Mouse (Mus musculus): ENCODE results near the gene Nlk.
"Not testable (repeated sequence)": the region's sequence is repeated elsewhere in the genome, so short reads cannot be mapped to it uniquely, and the experiment has no call there.

Gene Nlk

DNA sequence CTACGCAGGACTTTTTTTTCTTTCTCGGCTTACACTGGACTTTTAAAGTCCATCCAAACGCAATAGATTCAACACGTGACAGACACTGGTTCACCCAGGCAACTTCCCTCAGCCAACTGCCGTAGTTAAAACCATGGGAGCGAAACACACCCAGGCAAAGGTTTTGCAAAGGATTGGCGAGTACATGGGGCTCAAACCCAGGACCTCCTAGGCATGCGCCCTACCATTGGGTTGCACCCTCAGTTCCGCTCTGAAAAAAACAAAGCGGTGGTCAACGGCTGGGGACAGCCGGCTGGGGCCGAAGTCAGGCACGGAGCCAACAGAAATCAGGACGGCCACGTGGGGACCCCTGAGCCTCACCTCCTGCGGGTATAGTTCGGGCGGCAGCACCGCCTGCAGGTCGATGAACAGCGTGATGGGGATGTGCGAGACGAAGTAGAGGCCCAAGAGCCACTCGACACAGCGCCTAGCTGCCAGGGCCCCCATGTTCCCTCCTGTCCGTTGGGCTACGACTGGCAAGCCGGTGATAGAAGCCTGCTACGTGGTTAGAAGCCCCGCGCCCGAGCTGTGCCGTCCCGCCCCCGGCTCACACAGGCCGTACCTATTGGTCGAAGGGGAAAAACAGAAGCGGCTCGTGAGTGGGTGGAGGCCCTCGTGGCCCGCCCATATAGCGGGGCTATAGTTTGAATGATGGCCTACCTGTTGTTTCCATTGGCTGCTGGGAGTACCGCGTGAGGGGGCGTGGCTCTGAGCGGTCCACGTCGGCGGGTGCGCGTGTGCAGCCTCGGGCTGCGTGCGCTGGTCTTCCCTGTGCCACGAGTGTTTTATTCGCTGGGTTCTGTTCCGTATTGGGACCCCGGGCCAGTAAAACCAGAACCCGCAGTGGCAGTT is 146.8 kb downstream of the Nlk start, which contains the start of gene Tmem97:
TSS of gene Tmem97 (minus strand) at position 610 of the 891 bp plus-strand sequence.
- DNase-seq (ENCODE audit: extremely low read depth, insufficient read length, low spot score): peak; percentile 97

DNA sequence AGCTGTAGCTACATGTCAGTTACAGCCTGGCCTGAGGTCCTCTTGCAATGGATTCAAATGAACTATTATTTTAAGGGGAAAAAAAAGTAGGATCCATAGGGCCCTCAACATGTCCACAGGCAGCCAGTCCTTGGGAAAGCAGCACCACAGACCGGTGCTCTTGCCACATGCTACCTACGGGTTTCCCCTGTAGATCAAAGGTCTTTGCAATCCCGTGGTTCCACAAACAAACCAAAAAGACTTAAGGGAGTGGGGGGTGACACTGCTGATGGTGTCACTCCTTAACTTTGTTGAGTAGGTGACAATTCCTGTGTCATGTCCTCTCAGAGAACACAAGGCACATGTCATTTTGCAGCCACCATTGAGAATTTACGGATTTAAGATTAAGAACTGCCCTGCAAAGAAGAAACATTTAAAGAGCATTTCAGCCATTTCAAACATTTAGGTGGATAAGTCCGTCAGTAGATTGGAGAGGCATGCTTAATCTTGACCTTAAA is 147.6 kb downstream of the Nlk start:
- DNase-seq (ENCODE audit: extremely low read depth, insufficient read length, low spot score): no peak

DNA sequence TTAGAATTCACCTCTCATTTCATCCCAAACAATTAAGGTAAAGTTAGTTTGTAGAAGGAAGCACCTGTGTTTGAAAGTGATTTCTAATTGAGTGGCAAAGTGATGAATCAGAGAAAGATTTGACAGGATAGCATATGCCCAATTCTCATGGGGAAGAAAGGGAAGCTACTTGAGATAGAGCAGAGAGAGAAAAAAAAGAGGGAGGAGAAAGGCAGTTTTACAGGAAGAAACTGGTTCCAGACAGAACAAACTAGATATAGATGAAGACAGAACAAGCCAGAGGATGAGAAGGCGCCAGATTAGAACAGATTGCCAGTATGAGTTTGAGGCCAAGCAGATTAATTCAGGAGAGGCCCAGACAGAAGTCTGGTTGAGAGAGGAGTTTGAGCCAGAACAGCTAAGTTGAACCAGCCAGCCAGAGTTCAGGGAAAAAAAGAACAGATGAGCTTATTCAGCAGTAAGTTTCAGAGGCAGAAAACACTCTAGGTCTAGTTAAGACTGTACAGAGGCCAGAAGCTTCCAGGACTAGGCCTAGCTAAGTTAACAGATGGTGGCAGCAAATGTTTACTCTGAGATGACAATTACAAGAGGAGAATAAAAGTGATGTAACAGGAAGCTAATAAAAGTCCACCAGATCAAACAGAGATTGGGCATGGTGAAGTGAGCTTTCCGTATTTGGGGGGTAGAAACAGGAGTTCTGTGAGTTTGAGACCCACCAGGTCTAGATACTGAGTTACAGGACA is 149.3 kb downstream of the Nlk start:
- no peak for DNase-seq (ENCODE audit: extremely low read depth, insufficient read length, low spot score)

DNA sequence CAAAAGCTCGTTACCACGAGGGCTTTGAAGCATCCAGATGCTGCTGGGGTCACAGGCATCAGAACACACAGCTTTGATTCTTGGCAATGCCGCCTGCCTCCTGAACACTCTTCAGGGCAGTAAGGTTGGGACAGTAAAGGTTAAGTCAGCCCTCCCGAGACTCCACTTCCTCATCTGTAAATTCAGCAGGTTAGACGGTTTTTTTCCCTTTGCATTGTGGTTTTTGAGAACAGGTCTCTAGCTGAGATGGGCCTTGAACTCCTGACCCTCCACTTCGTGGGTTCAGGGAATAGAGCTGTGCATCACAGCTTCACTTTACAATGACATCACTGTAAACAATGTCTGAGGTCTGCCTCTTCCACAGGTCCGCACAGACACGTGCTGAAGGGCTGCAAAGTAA is 152.0 kb downstream of the Nlk start:
- DNase-seq (ENCODE audit: extremely low read depth, insufficient read length, low spot score): no peak

DNA sequence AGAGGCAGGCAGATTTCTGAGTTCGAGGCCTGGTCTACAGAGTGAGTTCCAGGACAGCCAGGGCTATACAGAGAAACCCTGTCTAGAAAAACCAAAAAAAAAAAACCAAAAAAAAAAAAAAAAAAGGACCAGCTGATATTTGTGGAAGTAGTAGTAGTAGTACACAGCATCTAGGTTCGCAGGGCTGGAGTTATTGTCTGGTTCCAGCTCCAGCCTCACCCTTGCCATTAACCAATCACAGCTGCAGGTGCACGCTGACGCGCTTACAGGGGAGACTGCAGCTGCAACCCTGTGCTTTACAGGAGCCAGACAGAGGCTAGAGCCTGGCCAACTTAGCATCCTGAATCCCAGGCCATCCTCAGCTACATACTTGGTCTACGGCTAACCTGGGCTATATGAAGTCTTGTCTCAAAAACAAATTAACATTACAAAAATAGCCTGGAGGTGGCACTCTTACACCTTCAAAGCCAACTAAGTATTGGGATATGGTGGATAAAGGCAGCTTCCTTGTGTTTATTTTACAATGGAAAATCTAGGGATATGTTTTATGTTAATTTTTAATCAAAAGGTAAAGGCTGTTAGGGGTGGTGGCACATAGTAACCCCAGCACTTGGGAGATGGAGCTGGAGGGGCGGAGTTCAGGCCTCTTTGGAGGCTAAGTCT is 152.6 kb downstream of the Nlk start:
- no peak for DNase-seq (ENCODE audit: extremely low read depth, insufficient read length, low spot score)

DNA sequence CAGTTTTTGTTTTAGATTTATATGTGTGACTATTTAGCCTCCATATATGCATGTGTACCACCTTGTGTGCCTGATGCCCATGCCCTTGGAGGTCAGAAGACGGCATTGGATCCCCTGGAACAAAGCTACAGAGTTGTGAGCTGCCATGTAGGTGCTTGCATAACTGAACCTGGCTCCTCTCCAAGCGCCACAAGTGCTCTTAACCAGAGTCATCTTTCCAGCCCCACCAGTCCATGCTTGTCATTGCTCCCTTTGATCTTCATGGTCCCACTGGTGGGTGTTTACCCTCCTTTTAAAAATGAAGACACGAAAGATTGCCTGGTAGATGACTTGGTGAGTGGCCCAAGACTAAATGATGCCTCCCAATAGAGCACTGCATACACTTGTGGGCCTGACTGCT is 156.8 kb downstream of the Nlk start:
- no peak for DNase-seq (ENCODE audit: extremely low read depth, insufficient read length, low spot score)

DNA sequence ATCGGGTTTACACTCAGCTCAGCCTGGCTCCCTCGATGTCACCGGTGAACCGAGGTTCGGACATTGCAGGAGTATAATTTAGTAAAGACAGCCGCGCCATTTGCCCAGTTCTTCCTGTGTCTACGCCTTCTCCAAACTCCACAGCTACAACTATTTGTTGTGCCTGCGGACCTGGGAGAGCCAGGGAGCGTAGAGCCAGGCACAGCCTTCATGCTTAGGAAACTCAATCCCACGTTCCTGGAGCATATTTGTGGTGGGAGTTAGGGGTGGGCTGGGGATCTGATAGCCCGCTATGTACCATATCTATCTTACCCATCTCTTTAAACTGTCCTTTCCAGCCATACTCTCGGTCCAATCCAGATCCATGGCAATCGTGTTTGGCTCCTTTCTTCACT is 160.5 kb downstream of the Nlk start:
- no peak for DNase-seq (ENCODE audit: extremely low read depth, insufficient read length, low spot score)

DNA sequence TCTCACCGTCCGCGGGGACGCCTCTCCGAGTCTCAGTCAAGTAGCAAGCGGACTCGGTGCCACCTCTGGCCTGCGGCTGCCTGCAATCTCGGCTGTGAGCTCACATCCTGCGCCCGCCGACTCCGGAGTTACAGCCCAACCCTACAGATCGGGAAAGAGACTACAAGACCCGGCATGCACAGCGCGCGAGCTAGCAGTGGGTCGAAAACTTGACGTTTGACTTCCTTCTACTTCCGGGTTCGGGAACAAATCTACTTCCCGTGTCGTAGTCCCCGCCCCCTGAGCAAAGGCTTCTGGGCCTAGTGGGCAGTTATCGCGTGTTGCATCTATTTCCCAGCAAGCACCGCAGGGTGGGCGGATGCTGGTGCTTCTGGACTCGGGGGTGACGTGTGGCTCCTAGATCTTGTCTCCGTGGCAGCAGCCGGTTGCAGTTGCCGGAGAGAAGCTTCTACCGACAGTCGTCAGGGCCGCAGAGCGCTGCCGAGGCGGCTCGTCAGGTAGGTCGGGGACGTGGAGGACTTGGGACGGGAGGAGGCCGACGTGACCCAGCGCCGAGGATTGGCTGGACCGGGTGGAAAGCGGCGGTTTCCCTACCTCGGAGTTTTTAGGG is 161.0 kb downstream of the Nlk start, which contains the start of the genes Tnfaip1 and Ift20:
TSS of gene Tnfaip1 (minus strand) at position 253 of the 610 bp plus-strand sequence.
TSS of gene Ift20 (plus strand) at position 282 of the 610 bp plus-strand sequence.
- peak; percentile 93 for DNase-seq (ENCODE audit: extremely low read depth, insufficient read length, low spot score)

DNA sequence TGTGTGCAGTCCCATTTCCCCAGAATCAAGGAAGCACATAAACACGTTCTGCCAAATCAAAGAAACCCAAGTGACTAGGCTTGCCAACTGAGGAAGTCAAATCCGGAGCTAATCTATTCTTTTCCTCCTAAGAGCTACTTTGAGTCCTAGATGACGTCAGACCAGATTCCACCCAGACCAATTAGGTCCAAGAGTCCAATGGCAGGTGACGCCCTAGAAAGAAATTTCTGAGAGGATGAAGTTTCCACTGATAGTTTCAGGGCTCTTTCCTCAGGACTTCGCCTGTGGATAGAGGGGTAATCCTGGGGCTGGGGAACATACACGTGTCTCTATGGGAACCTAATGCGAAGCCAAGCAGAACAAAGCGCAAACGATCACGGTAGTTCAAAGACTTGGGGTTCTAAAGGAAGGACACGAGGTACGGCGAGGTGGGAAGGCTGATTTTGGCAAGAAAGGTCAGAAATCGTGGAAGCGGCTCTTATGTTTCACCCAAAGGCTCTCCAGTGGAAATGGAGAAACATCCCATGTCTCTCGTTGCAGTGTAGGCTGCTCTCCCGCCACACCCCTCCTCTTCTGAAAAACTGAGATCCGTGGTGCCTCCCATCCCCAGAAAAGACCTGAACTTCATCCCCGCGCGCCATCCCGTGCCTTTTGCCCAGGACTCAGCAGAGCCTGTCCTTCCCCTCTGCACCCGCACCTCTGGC is 161.6 kb downstream of the Nlk start:
- peak; percentile 55 for DNase-seq (ENCODE audit: extremely low read depth, insufficient read length, low spot score)

DNA sequence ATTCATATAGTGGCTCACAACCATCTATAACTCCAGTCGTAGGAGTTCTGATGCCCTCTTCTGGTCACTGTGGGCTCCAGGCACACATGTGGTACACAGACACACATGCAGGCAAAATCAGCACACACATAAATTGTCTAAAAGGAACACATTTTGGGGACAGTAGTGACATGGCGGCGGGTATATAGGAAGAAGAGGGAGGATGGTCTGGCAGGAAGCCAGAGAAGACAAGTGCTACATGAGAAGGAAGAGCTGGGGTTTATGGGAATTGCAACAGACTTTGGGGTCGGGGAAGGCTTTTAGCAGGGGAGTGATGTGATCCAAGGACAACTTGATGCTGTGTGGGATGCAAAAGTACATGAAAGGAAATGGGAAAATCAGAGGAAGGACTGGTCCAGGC is 162.7 kb downstream of the Nlk start:
- no peak for DNase-seq (ENCODE audit: extremely low read depth, insufficient read length, low spot score)

DNA sequence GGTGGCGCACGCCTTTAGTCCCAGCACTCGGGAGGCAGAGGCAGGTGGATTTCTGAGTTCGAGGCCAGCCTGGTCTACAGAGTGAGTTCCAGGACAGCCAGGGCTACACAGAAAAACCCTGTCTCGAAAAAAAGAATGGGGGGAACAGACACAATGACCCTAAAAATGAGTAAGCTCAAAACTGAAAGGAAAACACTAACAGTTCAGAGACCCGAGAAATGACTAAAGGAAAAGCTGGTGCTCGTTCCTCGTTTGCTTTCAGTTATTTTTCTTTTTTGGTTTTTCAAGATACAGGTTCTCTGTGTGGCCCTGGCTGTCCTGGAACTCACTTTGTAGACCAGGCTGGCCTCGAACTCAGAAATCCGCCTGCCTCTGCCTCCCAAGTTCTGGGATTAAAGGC is 165.7 kb downstream of the Nlk start:
- not testable (repeated sequence) for DNase-seq (ENCODE audit: extremely low read depth, insufficient read length, low spot score)

DNA sequence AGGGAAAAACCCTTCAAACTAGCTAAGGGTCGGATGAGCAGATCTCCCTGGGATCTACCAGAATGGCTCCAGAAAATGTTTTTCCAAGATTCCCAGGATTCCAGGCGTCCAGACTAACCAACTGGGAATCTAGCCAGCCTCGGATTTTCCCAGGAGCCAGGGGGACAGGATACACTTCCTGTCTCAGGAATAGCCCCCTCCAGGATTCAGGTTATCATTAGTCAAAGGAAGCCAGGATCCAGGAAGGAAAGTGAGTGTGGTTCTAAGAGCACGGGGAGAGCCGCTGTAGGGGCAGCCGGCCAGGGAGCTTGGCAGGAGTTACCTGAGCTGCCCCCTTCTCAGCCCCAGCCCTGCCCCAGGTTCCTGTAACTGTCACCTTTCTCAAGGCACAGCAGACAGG is 166.1 kb downstream of the Nlk start:
- DNase-seq (ENCODE audit: extremely low read depth, insufficient read length, low spot score): no peak

DNA sequence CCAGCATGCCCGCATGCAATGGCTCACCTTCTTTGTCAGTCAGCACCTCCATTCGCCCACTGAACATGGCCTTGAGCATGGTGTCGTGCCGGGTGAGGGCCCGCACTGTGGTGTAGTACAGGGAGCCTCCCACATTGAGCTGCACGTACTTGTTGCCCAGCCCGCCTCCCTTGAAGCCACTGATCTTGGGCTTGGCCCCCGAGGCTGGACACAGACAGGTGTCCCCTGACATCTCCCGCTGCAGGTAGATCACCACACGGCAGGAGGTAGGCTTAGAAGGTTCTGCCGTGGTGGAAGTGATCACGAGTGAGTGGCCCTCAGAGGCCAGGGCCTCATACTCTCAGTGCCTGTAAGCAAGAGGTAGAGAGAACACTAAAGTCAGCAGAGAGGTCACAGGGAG is 167.2 kb downstream of the Nlk start:
- no peak for DNase-seq (ENCODE audit: extremely low read depth, insufficient read length, low spot score)

DNA sequence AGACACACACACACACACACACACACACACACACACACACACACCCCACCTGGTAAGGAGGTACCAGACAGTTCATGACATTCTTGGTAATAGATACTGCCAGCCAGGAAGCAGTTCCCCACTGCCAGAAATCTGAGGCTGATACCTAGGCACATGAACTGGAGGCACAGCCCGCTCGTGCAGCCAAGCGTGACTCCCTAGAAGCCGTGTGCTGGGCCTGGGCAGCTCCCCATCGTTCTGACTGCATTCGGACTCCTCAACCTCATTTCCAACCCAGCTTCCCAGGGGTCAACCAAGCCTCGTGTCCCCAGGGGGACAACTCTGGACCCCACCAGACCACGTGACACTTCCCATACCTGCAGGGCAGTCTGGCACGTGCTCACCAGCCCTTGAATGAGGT is 168.5 kb downstream of the Nlk start:
- DNase-seq (ENCODE audit: extremely low read depth, insufficient read length, low spot score): no peak

DNA sequence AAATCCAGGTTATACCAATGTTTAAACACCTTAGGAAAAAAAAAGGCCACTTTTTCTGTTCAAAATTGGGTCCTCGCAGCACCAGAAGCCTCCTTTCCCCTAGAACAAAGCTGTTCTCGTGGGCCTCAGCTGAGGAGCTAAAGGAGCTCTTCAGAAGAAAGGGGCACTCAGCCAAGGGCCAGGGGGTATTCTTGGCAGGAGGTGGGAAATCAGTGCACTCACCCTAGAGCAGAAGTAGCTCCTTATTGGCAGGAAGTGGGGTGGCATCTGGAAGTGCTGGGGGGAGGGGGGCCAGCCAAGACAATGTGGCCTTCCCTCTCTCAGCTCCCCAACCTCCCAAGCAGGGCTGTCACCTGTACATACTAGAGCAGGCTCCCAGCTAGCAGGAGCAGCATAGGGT is 172.3 kb downstream of the Nlk start:
- no peak for DNase-seq (ENCODE audit: extremely low read depth, insufficient read length, low spot score)

DNA sequence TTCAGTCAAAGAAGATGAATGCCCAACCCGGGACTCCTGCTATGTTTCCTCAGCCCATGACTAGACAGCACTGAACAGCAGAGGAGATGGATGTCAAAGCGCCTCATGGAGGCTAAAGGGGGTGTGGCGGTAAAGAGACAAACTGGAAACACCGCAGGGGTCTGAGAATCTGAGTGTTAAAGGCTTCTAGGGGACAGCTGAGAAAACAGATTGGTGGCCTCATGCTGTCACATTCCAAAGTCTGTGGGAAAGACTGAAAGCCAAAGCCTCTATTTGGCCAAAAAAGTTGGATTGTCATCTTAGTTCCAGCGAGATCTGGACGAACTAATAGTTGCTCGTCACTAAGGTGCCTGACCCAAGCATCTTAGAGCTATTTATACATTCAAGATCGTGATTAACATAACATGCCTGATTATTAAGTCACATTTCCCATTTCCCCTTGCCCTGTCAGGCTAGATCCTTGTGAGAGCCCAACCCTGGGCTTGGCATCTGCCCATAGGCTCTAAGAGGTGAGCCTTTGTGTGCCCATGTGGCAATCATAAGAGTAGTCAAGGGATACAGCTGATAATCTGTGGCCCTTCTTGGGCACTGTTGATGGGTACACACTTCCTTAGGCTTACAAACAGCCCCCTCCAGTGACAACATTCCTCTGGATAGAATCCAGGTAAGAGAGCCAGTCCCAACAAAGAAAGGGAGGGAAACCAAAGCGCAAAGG is 173.8 kb downstream of the Nlk start:
- no peak for DNase-seq (ENCODE audit: extremely low read depth, insufficient read length, low spot score)

DNA sequence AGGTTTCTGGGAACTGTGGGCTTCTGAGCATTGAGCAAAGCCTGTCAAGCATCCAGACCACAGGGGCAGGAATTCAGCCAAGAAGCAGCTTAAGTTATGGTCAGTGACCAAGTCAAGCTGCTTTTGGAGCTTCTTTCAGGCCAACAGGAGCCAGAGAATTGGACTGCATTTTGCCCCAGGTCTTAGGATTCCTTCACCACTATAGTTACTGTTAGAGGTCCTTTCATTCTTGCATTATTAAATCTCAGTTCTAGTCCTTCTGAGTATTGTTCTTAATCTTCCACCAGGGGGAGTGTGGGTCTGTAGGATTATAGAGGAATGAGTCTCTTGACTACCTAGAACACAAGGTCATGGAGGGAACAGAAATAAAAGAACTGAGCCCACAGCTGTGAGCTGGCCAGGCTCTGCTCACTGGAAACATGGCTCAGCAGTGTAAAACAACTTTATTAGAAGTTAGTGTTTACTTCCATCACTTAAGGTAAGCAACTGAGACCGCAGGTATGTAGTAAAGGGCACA is 174.6 kb downstream of the Nlk start:
- DNase-seq (ENCODE audit: extremely low read depth, insufficient read length, low spot score): peak; percentile 51

DNA sequence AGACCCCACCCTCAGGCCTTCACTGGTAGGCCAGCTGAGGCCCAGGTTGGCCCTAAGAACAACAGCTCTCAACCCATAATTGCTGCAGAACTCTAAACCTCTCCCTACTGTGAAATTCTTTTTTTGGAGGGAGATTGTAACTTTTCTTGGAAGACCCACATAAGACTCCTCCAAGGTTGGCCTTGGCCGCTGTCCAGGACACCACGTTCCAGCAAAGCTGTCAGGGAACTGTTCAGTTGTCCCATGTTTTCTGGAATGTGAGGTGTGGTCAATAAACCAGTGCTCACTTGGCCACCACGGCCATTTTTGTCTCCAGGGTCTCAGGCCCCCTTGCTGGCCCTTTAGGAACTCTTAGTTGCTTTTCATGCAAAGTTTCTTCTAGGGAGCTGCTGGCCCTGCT is 175.3 kb downstream of the Nlk start:
- DNase-seq (ENCODE audit: extremely low read depth, insufficient read length, low spot score): no peak

DNA sequence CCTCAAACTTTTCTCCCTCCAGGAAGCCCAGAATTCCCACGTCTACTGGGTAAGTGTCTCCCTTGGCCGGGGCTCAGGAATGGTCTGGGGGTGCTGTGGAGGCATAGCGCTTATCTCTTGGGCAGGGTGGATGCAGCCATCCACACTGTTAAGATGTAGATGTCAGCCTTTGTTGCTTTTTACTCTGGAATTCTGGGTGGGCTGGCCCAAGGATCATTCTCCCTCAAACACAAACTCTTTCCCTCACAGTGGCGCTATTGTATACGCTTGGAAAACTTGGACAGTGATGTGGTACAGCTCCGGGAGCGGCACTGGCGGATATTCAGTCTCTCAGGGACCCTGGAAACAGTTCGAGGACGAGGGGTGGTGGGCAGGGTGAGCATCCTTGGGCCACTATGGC is 178.2 kb downstream of the Nlk start:
- DNase-seq (ENCODE audit: extremely low read depth, insufficient read length, low spot score): no peak
